Mouse (Mus musculus): ENCODE results near the gene Nrp1.

Nrp1 gene

GRCm38 (mm10) chr8:128398472-128399091, 40.2 kb downstream of the Nrp1 start:
- in situ Hi-C loops (cut with MboI; ENCODE audit: low pct_unique_long_range_greater_than_20kb in 1 of 2, low sequenced_read_pairs in 2 of 2, unreplicated experiment in 1 of 2): no loop called here

GRCm38 (mm10) chr8:128400286-128400685, 41.9 kb downstream of the Nrp1 start:
- in situ Hi-C loops (cut with MboI; ENCODE audit: low pct_unique_long_range_greater_than_20kb in 1 of 2, low sequenced_read_pairs in 2 of 2, unreplicated experiment in 1 of 2): no loop called here

- in situ Hi-C loops (cut with MboI; ENCODE audit: low pct_unique_long_range_greater_than_20kb in 1 of 2, low sequenced_read_pairs in 2 of 2, unreplicated experiment in 1 of 2): no loop called here
Measured at GRCm38 (mm10) chr8:128404876-128405275, 46.5 kb downstream of the Nrp1 start.

- in situ Hi-C loops (cut with MboI; ENCODE audit: low pct_unique_long_range_greater_than_20kb in 1 of 2, low sequenced_read_pairs in 2 of 2, unreplicated experiment in 1 of 2): no loop called here
Measured at GRCm38 (mm10) chr8:128413381-128413780, 55.0 kb downstream of the Nrp1 start.

GRCm38 (mm10) chr8:128415730-128416684, 57.6 kb downstream of the Nrp1 start:
- in situ Hi-C loops (cut with MboI; ENCODE audit: low pct_unique_long_range_greater_than_20kb in 1 of 2, low sequenced_read_pairs in 2 of 2, unreplicated experiment in 1 of 2): no loop called here

- in situ Hi-C loops (cut with MboI; ENCODE audit: low pct_unique_long_range_greater_than_20kb in 1 of 2, low sequenced_read_pairs in 2 of 2, unreplicated experiment in 1 of 2): no loop called here
Measured at GRCm38 (mm10) chr8:128416896-128417295, 58.5 kb downstream of the Nrp1 start.

- in situ Hi-C loops (cut with MboI; ENCODE audit: low pct_unique_long_range_greater_than_20kb in 1 of 2, low sequenced_read_pairs in 2 of 2, unreplicated experiment in 1 of 2): no loop called here
Measured at GRCm38 (mm10) chr8:128417956-128418796, 59.8 kb downstream of the Nrp1 start.

GRCm38 (mm10) chr8:128419984-128420383, 61.6 kb downstream of the Nrp1 start:
- in situ Hi-C loops (cut with MboI; ENCODE audit: low pct_unique_long_range_greater_than_20kb in 1 of 2, low sequenced_read_pairs in 2 of 2, unreplicated experiment in 1 of 2): no loop called here

GRCm38 (mm10) chr8:128420402-128420801, 62.0 kb downstream of the Nrp1 start:
- in situ Hi-C loops (cut with MboI; ENCODE audit: low pct_unique_long_range_greater_than_20kb in 1 of 2, low sequenced_read_pairs in 2 of 2, unreplicated experiment in 1 of 2): no loop called here

- in situ Hi-C loops (cut with MboI; ENCODE audit: low pct_unique_long_range_greater_than_20kb in 1 of 2, low sequenced_read_pairs in 2 of 2, unreplicated experiment in 1 of 2): no loop called here
Measured at GRCm38 (mm10) chr8:128423813-128424212, 65.4 kb downstream of the Nrp1 start.

- in situ Hi-C loops (cut with MboI; ENCODE audit: low pct_unique_long_range_greater_than_20kb in 1 of 2, low sequenced_read_pairs in 2 of 2, unreplicated experiment in 1 of 2): no loop called here
Measured at GRCm38 (mm10) chr8:128424626-128425333, 66.4 kb downstream of the Nrp1 start.

- in situ Hi-C loops (cut with MboI; ENCODE audit: low pct_unique_long_range_greater_than_20kb in 1 of 2, low sequenced_read_pairs in 2 of 2, unreplicated experiment in 1 of 2): no loop called here
Measured at GRCm38 (mm10) chr8:128427071-128427470, 68.7 kb downstream of the Nrp1 start.

GRCm38 (mm10) chr8:128428971-128429370, 70.6 kb downstream of the Nrp1 start:
- in situ Hi-C loops (cut with MboI; ENCODE audit: low pct_unique_long_range_greater_than_20kb in 1 of 2, low sequenced_read_pairs in 2 of 2, unreplicated experiment in 1 of 2): no loop called here

- in situ Hi-C loops (cut with MboI; ENCODE audit: low pct_unique_long_range_greater_than_20kb in 1 of 2, low sequenced_read_pairs in 2 of 2, unreplicated experiment in 1 of 2): no loop called here
Measured at GRCm38 (mm10) chr8:128431082-128431481, 72.7 kb downstream of the Nrp1 start.

GRCm38 (mm10) chr8:128435749-128436148, 77.3 kb downstream of the Nrp1 start:
- in situ Hi-C loops (cut with MboI; ENCODE audit: low pct_unique_long_range_greater_than_20kb in 1 of 2, low sequenced_read_pairs in 2 of 2, unreplicated experiment in 1 of 2): no loop called here

GRCm38 (mm10) chr8:128437156-128437825, 78.9 kb downstream of the Nrp1 start:
- in situ Hi-C loops (cut with MboI; ENCODE audit: low pct_unique_long_range_greater_than_20kb in 1 of 2, low sequenced_read_pairs in 2 of 2, unreplicated experiment in 1 of 2): no loop called here

- in situ Hi-C loops (cut with MboI; ENCODE audit: low pct_unique_long_range_greater_than_20kb in 1 of 2, low sequenced_read_pairs in 2 of 2, unreplicated experiment in 1 of 2): no loop called here
Measured at GRCm38 (mm10) chr8:128441407-128441806, 83.0 kb downstream of the Nrp1 start.

GRCm38 (mm10) chr8:128445596-128445995, 87.2 kb downstream of the Nrp1 start:
- in situ Hi-C loops (cut with MboI; ENCODE audit: low pct_unique_long_range_greater_than_20kb in 1 of 2, low sequenced_read_pairs in 2 of 2, unreplicated experiment in 1 of 2): no loop called here
